Mouse (Mus musculus): ENCODE measurements at regions not wholly inside any gene's neighbourhood (a gene's known extent, or its start where the extent isn't known, plus 50 kb on each side); places are given as distances from the start of the nearest gene placed in this dataset.

- Histone ChIP-seq H3K4me3 (ENCODE audit: low read depth, low read length) (no peak overlapping the region), H3K9ac (ENCODE audit: low read length) (no peak overlapping the region), H3K27ac (ENCODE audit: low read depth, low read length) (no peak overlapping the region), H3K27me3 (ENCODE audit: control insufficient read depth, insufficient read depth, low read length) (no peaks in the 10 kb centered on the region), H3K9me3 (ENCODE audit: control insufficient read depth, low read length) (no peaks in the 10 kb centered on the region), H3K4me1 (ENCODE audit: control insufficient read depth, insufficient read depth, low read length) (no peaks in the 10 kb centered on the region), H3K4me2 (no peak overlapping the region), H3K36me3 (ENCODE audit: control insufficient read depth, insufficient read depth, low read length) (no peaks in the 10 kb centered on the region)
- no peak for ATAC-seq (ENCODE audit: low FRiP score)
- DNase-seq (ENCODE audit: low spot score, missing footprints): peak; percentile 73
- WGBS: 83% methylated on average over 30 of the region's 30 CpGs
Measured at GRCm38 (mm10) chr17:85932360-85933132, 212.4 kb downstream of the Srbd1 start.

GRCm38 (mm10) chr17:85931955-85932354, 213.0 kb downstream of the Srbd1 start:
- Histone ChIP-seq H3K27ac (ENCODE audit: low read depth, low read length) (no peak overlapping the region), H3K4me1 (ENCODE audit: control insufficient read depth, insufficient read depth, low read length) (no peaks in the 10 kb centered on the region), H3K4me3 (ENCODE audit: low read depth, low read length) (no peak overlapping the region), H3K27me3 (ENCODE audit: control insufficient read depth, insufficient read depth, low read length) (no peaks in the 10 kb centered on the region), H3K36me3 (ENCODE audit: control insufficient read depth, insufficient read depth, low read length) (no peaks in the 10 kb centered on the region), H3K4me2 (no peak overlapping the region), H3K9me3 (ENCODE audit: control insufficient read depth, low read length) (no peaks in the 10 kb centered on the region), H3K9ac (ENCODE audit: low read length) (no peak overlapping the region)
- 91% methylated on average over 10 of the region's 10 CpGs for WGBS
- ATAC-seq (ENCODE audit: low FRiP score) (no peak), DNase-seq (ENCODE audit: low spot score, missing footprints) (peak; percentile 70)

DNA sequence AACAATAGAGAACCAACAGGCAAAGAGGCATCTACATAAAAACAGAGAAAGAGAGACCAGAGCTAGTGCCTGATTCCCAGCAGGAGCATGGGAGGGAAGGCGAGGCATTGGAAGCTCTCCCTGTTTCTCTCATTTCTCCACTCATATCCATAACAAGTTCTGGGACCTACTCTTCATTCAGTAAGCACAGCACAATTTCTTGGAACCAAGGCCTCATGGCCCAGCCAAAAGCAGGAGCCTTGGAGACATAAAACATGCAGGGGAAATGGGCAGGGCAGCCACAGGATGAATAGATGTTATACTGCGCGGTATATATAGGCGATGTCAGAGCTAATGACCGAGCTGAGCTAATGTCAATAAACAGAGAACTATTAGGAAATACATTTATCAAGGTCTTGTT, 214.2 kb downstream of the Srbd1 start:
- H3K4me2 ChIP-seq: no peak overlapping the region
- H3K4me3 ChIP-seq (ENCODE audit: low read depth, low read length): no peak overlapping the region
- no peaks in the 10 kb centered on the region for H3K27me3 ChIP-seq (ENCODE audit: control insufficient read depth, insufficient read depth, low read length)
- no peak overlapping the region for H3K27ac ChIP-seq (ENCODE audit: low read depth, low read length)
- 89% methylated on average over 5 of the region's 5 CpGs for WGBS
- ATAC-seq (ENCODE audit: low FRiP score) (no peak), DNase-seq (ENCODE audit: low spot score, missing footprints) (peak; percentile 81)
- H3K9ac ChIP-seq (ENCODE audit: low read length): no peak overlapping the region
- no peaks in the 10 kb centered on the region for H3K4me1 ChIP-seq (ENCODE audit: control insufficient read depth, insufficient read depth, low read length)
- H3K9me3 ChIP-seq (ENCODE audit: control insufficient read depth, low read length): no peaks in the 10 kb centered on the region
- H3K36me3 ChIP-seq (ENCODE audit: control insufficient read depth, insufficient read depth, low read length): no peaks in the 10 kb centered on the region

DNA sequence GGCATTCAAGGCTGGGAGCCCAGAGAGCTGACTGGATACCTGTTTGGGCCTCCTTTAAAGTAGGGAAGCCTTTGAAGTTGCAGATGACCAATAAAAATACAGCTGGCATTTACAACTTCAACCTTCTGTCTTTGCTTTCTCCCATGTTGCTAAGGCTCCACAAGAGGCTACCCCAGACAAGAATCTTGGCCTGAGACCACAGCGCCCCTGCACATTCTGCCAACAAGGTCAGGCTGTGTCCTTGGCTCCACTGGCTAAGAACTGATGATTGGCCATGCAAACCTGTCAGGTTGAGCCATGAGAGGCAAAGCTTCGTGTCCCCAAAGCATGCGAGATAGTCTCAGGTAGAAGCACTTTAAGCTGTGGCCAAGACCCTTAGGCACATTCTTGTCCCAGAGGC, 214.6 kb downstream of the Srbd1 start:
- DNase-seq (ENCODE audit: low spot score, missing footprints): peak; percentile 56
- ATAC-seq (ENCODE audit: low FRiP score): no peak
- no peak overlapping the region for H3K9ac ChIP-seq (ENCODE audit: low read length)
- no peak overlapping the region for H3K4me3 ChIP-seq (ENCODE audit: low read depth, low read length)
- no peaks in the 10 kb centered on the region for H3K4me1 ChIP-seq (ENCODE audit: control insufficient read depth, insufficient read depth, low read length)
- H3K9me3 ChIP-seq (ENCODE audit: control insufficient read depth, low read length): no peaks in the 10 kb centered on the region
- H3K36me3 ChIP-seq (ENCODE audit: control insufficient read depth, insufficient read depth, low read length): no peaks in the 10 kb centered on the region
- no peak overlapping the region for H3K4me2 ChIP-seq
- H3K27ac ChIP-seq (ENCODE audit: low read depth, low read length): no peak overlapping the region
- H3K27me3 ChIP-seq (ENCODE audit: control insufficient read depth, insufficient read depth, low read length): no peaks in the 10 kb centered on the region
- 89% methylated on average over 3 of the region's 3 CpGs for WGBS

GRCm38 (mm10) chr17:85929699-85930286, 215.2 kb downstream of the Srbd1 start:
- no peak for ATAC-seq (ENCODE audit: low FRiP score)
- no peaks in the 10 kb centered on the region for H3K4me1 ChIP-seq (ENCODE audit: control insufficient read depth, insufficient read depth, low read length)
- WGBS: 94% methylated on average over 12 of the region's 12 CpGs
- no peak overlapping the region for H3K4me3 ChIP-seq (ENCODE audit: low read depth, low read length)
- no peaks in the 10 kb centered on the region for H3K36me3 ChIP-seq (ENCODE audit: control insufficient read depth, insufficient read depth, low read length)
- H3K27me3 ChIP-seq (ENCODE audit: control insufficient read depth, insufficient read depth, low read length): no peaks in the 10 kb centered on the region
- H3K4me2 ChIP-seq: no peak overlapping the region
- H3K27ac ChIP-seq (ENCODE audit: low read depth, low read length): no peak overlapping the region
- DNase-seq (ENCODE audit: low spot score, missing footprints): peak; percentile 67
- H3K9ac ChIP-seq (ENCODE audit: low read length): no peak overlapping the region
- H3K9me3 ChIP-seq (ENCODE audit: control insufficient read depth, low read length): no peaks in the 10 kb centered on the region

DNA sequence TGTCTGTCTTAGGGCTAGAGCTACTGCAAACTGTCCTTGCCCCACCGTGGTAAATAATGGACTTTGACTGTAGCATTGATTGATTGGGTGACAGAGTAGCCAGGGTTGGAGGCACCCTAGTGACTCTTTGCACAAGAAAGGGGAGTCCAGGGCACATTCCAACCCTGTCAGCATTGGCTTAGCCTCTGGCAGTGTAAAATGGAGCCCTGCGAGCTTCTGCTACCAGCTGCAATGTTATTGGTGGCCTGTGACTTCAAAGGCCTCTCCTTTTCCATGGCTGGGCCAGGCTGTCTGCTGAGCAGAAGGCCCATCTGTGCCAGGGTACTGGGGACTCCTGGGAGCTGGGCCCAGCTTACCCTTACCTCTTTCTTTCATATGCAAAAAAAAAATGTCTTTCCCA, 216.4 kb downstream of the Srbd1 start:
- H3K9me3 ChIP-seq (ENCODE audit: control insufficient read depth, low read length): no peaks in the 10 kb centered on the region
- H3K36me3 ChIP-seq (ENCODE audit: control insufficient read depth, insufficient read depth, low read length): no peaks in the 10 kb centered on the region
- no peak overlapping the region for H3K4me2 ChIP-seq
- ATAC-seq (ENCODE audit: low FRiP score) (no peak), DNase-seq (ENCODE audit: low spot score, missing footprints) (peak; percentile 35)
- H3K27me3 ChIP-seq (ENCODE audit: control insufficient read depth, insufficient read depth, low read length): no peaks in the 10 kb centered on the region
- H3K4me1 ChIP-seq (ENCODE audit: control insufficient read depth, insufficient read depth, low read length): no peaks in the 10 kb centered on the region
- no peak overlapping the region for H3K9ac ChIP-seq (ENCODE audit: low read length)
- WGBS: 71% methylated on average over 2 of the region's 2 CpGs
- H3K4me3 ChIP-seq (ENCODE audit: low read depth, low read length): no peak overlapping the region
- H3K27ac ChIP-seq (ENCODE audit: low read depth, low read length): no peak overlapping the region

- no peak overlapping the region for H3K9ac ChIP-seq (ENCODE audit: low read length)
- H3K9me3 ChIP-seq (ENCODE audit: control insufficient read depth, low read length): no peaks in the 10 kb centered on the region
- no peak overlapping the region for H3K4me2 ChIP-seq
- no peak overlapping the region for H3K4me3 ChIP-seq (ENCODE audit: low read depth, low read length)
- no peaks in the 10 kb centered on the region for H3K27me3 ChIP-seq (ENCODE audit: control insufficient read depth, insufficient read depth, low read length)
- DNase-seq (ENCODE audit: low spot score, missing footprints) (peak; percentile 57), ATAC-seq (ENCODE audit: low FRiP score) (no peak)
- no peaks in the 10 kb centered on the region for H3K4me1 ChIP-seq (ENCODE audit: control insufficient read depth, insufficient read depth, low read length)
- 73% methylated on average over 9 of the region's 9 CpGs for WGBS
- H3K36me3 ChIP-seq (ENCODE audit: control insufficient read depth, insufficient read depth, low read length): no peaks in the 10 kb centered on the region
- no peak overlapping the region for H3K27ac ChIP-seq (ENCODE audit: low read depth, low read length)
Measured at GRCm38 (mm10) chr17:85927261-85927660, 217.7 kb downstream of the Srbd1 start.

DNA sequence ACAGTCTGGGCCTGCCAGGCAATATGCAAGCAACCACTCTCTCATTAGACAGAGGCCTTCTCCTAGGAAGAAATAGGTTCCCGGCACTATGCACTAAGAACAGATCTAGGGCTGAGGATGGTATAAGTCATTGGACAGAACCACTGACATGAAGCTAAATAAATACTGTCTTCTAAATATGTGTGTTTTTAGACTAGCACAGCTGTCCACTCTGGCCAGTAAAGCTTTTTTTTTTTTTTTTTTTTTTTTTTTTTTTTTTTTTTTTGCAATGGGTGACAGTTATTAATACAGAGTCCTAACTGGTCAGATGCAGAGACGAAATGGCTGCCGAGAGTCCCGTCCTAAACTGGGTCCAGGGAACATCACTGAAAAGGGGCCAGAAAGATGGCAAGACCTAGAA, 218.9 kb downstream of the Srbd1 start:
- Histone ChIP-seq H3K9me3 (ENCODE audit: control insufficient read depth, low read length) (no peaks in the 10 kb centered on the region), H3K9ac (ENCODE audit: low read length) (no peak overlapping the region), H3K4me1 (ENCODE audit: control insufficient read depth, insufficient read depth, low read length) (no peaks in the 10 kb centered on the region), H3K4me2 (no peak overlapping the region), H3K4me3 (ENCODE audit: low read depth, low read length) (no peak overlapping the region), H3K36me3 (ENCODE audit: control insufficient read depth, insufficient read depth, low read length) (no peaks in the 10 kb centered on the region), H3K27me3 (ENCODE audit: control insufficient read depth, insufficient read depth, low read length) (no peaks in the 10 kb centered on the region), H3K27ac (ENCODE audit: low read depth, low read length) (no peak overlapping the region)
- DNase-seq (ENCODE audit: low spot score, missing footprints) (no peak), ATAC-seq (ENCODE audit: low FRiP score) (no peak)
- 90% methylated on average over 4 of the region's 4 CpGs for WGBS

DNA sequence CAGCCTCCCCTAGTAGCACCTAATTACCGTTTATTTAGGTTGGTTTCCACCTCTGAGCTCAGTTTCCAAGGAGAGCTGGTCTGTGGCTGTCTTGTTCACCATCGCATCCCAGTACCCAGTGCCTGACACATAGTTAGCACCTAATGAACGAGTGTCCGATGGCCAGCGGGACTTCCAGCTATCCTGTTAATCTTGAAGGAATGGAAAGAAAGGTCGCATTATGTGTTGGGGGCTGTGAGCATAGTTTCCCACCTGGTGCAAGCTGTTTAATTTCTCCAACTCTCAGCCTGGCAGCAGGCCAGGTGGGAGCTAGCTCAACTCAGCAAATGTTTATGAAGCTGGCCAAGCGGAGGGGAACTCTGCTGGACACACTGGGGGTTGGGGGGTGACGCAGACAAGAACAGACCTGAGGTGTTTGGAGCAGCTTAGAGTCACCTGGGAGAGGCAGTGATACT, 223.7 kb downstream of the Srbd1 start:
- Histone ChIP-seq H3K9me3 (ENCODE audit: control insufficient read depth, low read length) (no peaks in the 10 kb centered on the region), H3K4me3 (ENCODE audit: low read depth, low read length) (no peak overlapping the region), H3K9ac (ENCODE audit: low read length) (no peak overlapping the region), H3K36me3 (ENCODE audit: control insufficient read depth, insufficient read depth, low read length) (no peaks in the 10 kb centered on the region), H3K4me2 (no peak overlapping the region), H3K4me1 (ENCODE audit: control insufficient read depth, insufficient read depth, low read length) (no peaks in the 10 kb centered on the region), H3K27me3 (ENCODE audit: control insufficient read depth, insufficient read depth, low read length) (peaks cover 2% of the 10 kb centered on the region; the same call in 1 of the 2 replicates), H3K27ac (ENCODE audit: low read depth, low read length) (no peak overlapping the region)
- ATAC-seq (ENCODE audit: low FRiP score) (no peak), DNase-seq (ENCODE audit: low spot score, missing footprints) (no peak)
- WGBS: 82% methylated on average over 8 of the region's 8 CpGs

Data from midbrain, embryonic 11.5 days (tissue).